Mouse (Mus musculus) layer of hippocampus, adult 9-11 months (tissue): ENCODE results near the gene Eva1b.

Experiments used
- DNase-seq: peaks from one replicate; pipeline ENCODE4 v3.0.0; 2022

Eva1b gene

GRCm38 (mm10) chr4:126120506-126120905 lies 27.0 kb upstream of the Eva1b start:
- no peak for DNase-seq

GRCm38 (mm10) chr4:126123309-126124040 lies 24.1 kb upstream of the Eva1b start:
- no peak for DNase-seq

- DNase-seq: no peak
These were observed 17.0 kb upstream of the Eva1b start for GRCm38 (mm10) chr4:126130502-126130901.

GRCm38 (mm10) chr4:126131290-126132121 lies 16.0 kb upstream of the Eva1b start:
- DNase-seq: peak; percentile 84

- DNase-seq: no peak
These were observed 14.8 kb upstream of the Eva1b start for GRCm38 (mm10) chr4:126132636-126133264.

- DNase-seq: no peak
These were observed 13.3 kb upstream of the Eva1b start for GRCm38 (mm10) chr4:126134236-126134635.

- DNase-seq: peak; percentile 59
These were observed 12.9 kb upstream of the Eva1b start for GRCm38 (mm10) chr4:126134639-126135038.

GRCm38 (mm10) chr4:126137773-126138172 lies 9.8 kb upstream of the Eva1b start:
- no peak for DNase-seq

- DNase-seq: no peak
These were observed 6.5 kb upstream of the Eva1b start for GRCm38 (mm10) chr4:126141021-126141420.

- DNase-seq: no peak
These were observed 2.1 kb upstream of the Eva1b start for GRCm38 (mm10) chr4:126145396-126145795.

- no peak for DNase-seq
These were observed 491 bp upstream of the Eva1b start for GRCm38 (mm10) chr4:126146974-126147532.

- no peak for DNase-seq
These were observed 817 bp downstream of the Eva1b start for GRCm38 (mm10) chr4:126148161-126148961.

- no peak for DNase-seq
These were observed 1.6 kb downstream of the Eva1b start for GRCm38 (mm10) chr4:126149041-126149676.

GRCm38 (mm10) chr4:126149798-126150197 lies 2.3 kb downstream of the Eva1b start:
- DNase-seq: no peak

- no peak for DNase-seq
These were observed 2.9 kb downstream of the Eva1b start for GRCm38 (mm10) chr4:126150297-126150948.

- DNase-seq: no peak
These were observed 3.4 kb downstream of the Eva1b start for GRCm38 (mm10) chr4:126150949-126151320.

GRCm38 (mm10) chr4:126151701-126152440 lies 4.3 kb downstream of the Eva1b start:
- DNase-seq: no peak

GRCm38 (mm10) chr4:126152864-126153263 lies 5.3 kb downstream of the Eva1b start:
- DNase-seq: no peak

GRCm38 (mm10) chr4:126155183-126155582 lies 7.6 kb downstream of the Eva1b start:
- DNase-seq: no peak

GRCm38 (mm10) chr4:126155869-126156268 lies 8.3 kb downstream of the Eva1b start:
- DNase-seq: no peak

GRCm38 (mm10) chr4:126156617-126157016 lies 9.1 kb downstream of the Eva1b start:
- no peak for DNase-seq
